Mouse (Mus musculus) ES-Bruce4 (cell line): ENCODE measurements around the gene Ces1b.

Source experiments
- CTCF ChIP-seq: IDR thresholded peaks from one replicate; pipeline ENCODE4 v1.8.1; 2011; ENCODE audit warnings: low read depth, low read length
- POLR2A ChIP-seq: IDR thresholded peaks from one replicate; pipeline ENCODE4 v1.8.1; 2011; ENCODE audit warnings: low read length; ENCODE audit not compliant: insufficient read depth

DNA sequence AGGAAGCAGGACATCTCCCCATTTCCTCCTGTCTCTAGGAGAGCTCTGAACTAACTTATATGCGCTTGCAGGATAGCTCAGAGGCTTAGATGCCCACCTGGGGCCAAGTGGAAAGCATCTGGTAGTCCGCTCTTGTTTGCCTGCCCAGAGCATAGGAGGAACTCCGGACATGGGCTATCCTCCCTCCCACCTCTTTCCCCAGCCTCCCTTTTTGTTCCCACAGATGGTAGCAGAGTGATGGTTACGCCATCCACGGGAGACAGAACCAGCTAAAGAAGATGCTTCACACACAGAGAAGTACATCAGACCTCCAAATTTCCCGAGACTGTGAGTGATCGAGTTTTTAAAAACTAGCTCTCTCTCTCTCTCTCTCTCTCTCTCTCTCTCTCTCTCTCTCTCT, 8.4 kb upstream of the Ces1b start:
- TF ChIP-seq CTCF (no peak), POLR2A (no peak)
